Mouse (Mus musculus): ENCODE results near the gene Adk. TPM values are rescaled to one million over a fixed set of nuclear protein-coding genes. Genes with fewer than 3 reads are reported as not detected.

Adk gene
- polyA plus RNA-seq, 1 experiment: 21.0 TPM

GRCm38 (mm10) chr14:21251386-21251785, 199.0 kb downstream of the Adk start:
- no peak for TF ChIP-seq GATA1 (IDR thresholded peaks at IDR 0.05; ENCODE audit: low read length)

DNA sequence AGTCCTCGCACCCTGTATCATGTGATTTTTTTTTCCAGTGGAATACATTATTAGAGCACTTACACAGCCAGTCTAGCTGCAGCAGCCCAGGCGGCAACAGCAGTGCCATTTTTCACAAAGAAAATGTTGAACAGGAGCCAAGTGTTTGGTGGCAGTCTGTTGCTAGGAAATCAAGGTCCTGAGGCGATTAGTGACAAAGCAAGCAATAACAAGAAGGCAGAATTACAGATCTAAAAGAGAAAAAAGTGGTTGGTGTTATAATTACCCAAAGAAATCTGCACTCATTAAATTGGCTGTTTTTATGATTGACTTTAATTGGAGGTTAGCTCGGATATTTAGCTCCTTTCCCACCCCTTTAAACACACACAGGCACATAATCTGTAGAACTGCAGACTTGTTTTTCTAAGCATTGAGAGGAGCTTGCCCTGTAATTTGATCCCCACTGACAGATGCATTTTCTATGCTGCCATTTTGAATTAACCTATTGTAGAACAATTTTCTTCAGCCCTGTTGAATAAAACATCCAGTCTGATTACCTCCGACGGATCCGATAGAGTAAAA, 200.0 kb downstream of the Adk start:
- no peak for TF ChIP-seq GATA1 (IDR thresholded peaks at IDR 0.05; ENCODE audit: low read length)

DNA sequence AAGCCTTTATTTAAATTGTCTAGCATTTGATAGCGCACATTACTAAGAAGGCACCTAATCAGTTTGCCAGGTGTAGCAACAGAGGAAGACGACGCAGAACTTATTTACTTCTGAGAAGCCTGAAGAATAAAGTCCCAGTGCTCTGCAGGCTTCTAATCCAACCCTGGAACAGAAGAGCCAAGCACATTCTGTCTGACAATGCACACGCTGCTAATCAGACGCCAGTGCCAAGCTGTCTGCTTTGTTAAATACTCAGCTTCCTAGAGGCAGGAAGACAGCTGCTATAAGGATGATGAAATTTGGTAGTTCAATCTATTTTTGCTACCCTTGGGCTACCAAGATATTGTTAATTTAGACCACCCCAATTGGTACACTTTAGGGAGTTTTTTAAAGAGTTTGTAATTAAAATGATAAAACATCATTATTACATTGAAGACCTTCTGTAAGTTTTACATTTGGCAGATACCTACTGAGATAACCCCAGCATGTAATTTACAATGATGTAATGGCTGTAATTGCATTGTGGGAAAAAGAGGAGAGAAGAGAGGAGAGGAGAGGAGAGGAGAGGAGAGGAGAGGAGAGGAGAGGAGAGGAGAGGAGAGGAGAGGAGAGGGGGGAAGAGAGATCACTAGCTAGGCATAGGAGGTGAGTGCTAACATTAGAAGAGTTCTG, 201.1 kb downstream of the Adk start:
- no peak for TF ChIP-seq GATA1 (IDR thresholded peaks at IDR 0.05; ENCODE audit: low read length)

- TF ChIP-seq GATA1 (IDR thresholded peaks at IDR 0.05; ENCODE audit: low read length): no peak
Measured at GRCm38 (mm10) chr14:21253993-21254339, 201.6 kb downstream of the Adk start.

GRCm38 (mm10) chr14:21268229-21268628, 215.9 kb downstream of the Adk start:
- no peak for TF ChIP-seq GATA1 (IDR thresholded peaks at IDR 0.05; ENCODE audit: low read length)

DNA sequence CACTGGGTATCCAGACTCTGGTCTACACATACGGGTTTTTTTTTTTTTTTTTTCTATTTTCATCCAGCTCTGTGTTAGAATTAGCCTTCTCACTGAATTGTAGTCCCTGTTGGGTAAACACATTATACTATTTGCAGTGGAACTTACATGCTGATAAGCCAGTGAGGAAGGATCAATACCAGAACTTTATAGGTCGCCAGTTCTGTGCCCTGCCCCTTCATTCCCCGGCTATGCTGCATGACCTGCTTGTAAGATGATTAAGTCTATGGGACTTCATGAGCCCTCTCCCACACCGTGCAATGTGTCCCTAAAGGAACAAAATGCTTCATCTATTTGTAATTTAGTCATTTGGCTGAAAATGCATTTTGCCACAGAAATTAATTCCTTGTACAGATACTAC, 219.1 kb downstream of the Adk start:
- TF ChIP-seq GATA1 (IDR thresholded peaks at IDR 0.05; ENCODE audit: low read length): no peak

DNA sequence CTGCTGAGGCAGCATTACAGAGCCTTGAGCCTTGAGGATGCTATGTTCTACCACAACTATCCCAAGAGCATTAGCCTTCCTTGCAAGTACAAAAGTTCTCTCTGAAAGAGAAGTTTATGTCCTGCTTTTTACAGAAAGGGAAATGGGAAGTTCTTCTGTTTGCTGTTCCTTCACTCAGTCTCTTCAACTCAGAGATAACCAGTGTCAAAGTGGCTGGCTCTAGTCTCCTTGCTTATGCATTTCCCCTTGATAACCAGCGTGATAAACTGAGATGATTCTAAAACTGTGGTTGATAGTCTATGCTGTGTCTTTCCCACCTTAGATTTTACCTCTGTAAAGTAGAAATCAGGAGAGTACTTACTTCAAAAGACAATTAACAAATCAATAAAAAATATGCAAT, 223.4 kb downstream of the Adk start:
- TF ChIP-seq GATA1 (IDR thresholded peaks at IDR 0.05; ENCODE audit: low read length): no peak

- TF ChIP-seq GATA1 (IDR thresholded peaks at IDR 0.05; ENCODE audit: low read length): no peak
Measured at GRCm38 (mm10) chr14:21278290-21278689, 225.9 kb downstream of the Adk start.

GRCm38 (mm10) chr14:21278907-21279535, 226.6 kb downstream of the Adk start:
- no peak for TF ChIP-seq GATA1 (IDR thresholded peaks at IDR 0.05; ENCODE audit: low read length)

GRCm38 (mm10) chr14:21280451-21280850, 228.1 kb downstream of the Adk start:
- TF ChIP-seq GATA1 (IDR thresholded peaks at IDR 0.05; ENCODE audit: low read length): no peak

GRCm38 (mm10) chr14:21281506-21281905, 229.1 kb downstream of the Adk start:
- no peak for TF ChIP-seq GATA1 (IDR thresholded peaks at IDR 0.05; ENCODE audit: low read length)

- no peak for TF ChIP-seq GATA1 (IDR thresholded peaks at IDR 0.05; ENCODE audit: low read length)
Measured at GRCm38 (mm10) chr14:21284116-21284515, 231.7 kb downstream of the Adk start.

DNA sequence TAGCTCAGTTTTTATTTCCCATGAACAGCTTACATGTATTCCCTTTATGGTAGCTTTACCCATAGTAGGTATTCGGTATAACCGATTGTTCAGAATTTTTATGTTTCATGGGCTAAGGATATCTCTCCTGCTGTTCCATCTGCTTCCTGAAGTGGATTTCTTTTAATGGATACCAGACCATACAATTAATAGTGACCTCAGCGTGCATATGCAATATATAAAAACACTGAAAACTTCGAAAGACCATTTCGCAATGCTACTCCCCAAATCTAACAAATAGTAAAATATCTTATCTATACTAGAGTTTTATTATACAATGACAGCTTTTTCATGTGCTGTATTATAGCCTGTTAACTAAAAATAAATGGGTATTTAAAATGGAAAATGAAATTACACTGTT, 232.5 kb downstream of the Adk start:
- TF ChIP-seq GATA1 (IDR thresholded peaks at IDR 0.05; ENCODE audit: low read length): no peak

DNA sequence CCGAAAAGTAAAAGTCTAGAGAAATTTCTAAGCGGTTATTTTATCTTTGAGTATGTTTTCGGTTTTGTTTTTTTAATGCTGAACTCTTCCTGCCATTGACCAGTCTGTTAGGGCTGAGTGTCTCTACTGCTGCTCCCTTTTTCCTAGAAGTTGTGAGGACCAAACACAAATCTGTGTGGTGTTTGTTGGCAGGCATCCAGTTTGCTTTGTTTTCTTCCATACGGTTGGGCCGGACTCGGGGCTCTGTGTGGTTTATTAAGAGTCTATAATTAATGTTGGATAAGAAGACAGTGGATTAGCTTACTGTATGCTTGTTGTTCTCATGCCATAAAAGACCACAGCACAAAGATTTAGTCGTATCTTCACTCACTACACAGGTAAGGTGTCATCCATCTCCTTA, 233.9 kb downstream of the Adk start:
- no peak for TF ChIP-seq GATA1 (IDR thresholded peaks at IDR 0.05; ENCODE audit: low read length)

DNA sequence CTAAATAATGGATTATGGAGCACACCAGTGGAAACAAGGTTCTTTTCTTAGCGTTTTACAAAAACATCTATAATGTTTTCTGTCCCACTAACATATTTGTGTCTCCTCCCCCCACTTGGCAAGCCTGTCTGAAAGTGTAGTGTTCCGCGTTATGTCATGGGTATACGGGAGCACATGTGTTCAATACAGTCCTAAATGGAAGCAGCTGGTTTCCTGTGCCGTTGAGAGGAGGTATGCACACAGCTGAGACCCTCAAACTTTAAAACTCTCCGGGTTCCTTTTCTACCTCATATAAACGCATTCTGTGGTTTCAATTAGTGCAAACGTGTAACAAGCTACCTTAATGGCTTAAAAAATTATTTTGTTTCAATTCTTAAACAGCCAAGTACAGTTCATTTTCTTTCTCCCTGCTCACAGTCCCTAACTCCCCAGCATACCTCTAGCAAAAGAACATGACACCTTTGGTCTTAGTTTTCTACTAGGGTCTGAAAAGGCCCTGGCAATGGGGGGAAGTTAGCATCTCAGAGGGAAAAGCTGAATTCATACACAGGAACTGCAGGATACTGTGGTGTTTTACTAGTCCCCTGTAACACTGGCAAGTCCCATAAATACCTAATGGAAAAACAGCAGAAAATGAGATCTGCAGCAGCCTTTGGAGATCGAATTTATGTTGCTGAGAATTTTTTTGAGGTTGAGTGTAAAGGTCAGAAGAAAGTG, 235.5 kb downstream of the Adk start:
- TF ChIP-seq GATA1 (IDR thresholded peaks at IDR 0.05; ENCODE audit: low read length): no peak

DNA sequence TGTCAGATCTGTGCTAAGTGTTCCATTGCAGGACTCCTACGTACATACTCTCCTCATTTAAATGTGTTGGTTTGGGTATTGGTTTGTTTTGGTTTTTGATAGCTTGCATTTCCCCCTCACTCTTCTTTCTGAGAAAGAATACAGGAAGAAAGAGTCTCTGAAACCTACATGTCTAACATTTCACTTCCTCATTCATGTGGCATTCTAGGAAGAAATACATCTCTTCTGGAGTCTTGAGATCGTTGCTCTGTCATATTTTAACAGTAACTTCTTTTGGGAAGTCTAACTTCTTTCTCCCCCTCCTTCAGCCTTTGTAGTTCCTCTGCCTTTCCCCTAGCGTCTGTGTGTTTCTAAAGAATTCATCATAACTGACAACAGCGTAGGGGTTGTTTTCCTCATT, 247.4 kb downstream of the Adk start:
- no peak for TF ChIP-seq GATA1 (IDR thresholded peaks at IDR 0.05; ENCODE audit: low read length)

All from G1E-ER4 (cell line).